Mouse (Mus musculus): ENCODE measurements around the gene Hoxd9. TPM values are rescaled to one million over a fixed set of nuclear protein-coding genes. Genes with fewer than 3 reads are reported as not detected.
A peak's percentile ranks its signal among the peaks of the same experiment; 100 is the strongest.

Hoxd9 gene
- 3.7 and 5.2 TPM in 2 replicates for total RNA-seq (2021)
- long read RNA-seq, transcript Hoxd9-201 (2 exons, 2,136 nt): major isoform, 7 of 10 reads
- long read RNA-seq, partial matches to known transcripts: 0 of 10 reads
- long read RNA-seq, other reads (novel, unspliced or antisense): 3 of 10 reads

DNA sequence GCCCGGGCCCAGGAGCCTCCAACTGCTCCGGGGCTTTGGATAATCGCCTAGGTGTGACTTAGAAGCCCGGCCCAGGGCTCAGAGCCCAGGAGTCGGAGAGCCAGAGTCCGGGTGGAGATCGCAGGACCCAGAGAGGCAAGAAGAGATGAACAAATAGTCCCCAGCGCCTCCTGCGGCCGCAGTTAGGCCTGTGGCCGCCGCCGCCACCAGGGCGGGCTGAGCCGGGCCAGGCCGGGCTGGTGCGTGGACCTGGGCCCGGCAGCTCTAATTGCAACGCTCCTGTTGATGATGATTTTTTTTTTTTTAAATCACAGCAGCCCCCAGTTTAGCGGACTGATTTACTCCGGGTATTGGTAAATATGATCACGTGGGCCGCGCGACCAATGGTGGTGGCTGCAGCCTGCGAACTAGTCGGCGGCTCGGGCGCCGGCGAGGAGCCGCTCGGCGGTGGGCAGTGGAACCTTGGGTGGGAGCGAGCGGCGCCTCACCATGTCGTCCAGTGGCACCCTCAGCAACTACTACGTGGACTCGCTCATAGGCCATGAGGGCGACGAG is at the start of gene Hoxd9:
Gene Hoxd9 (plus strand): TSS at position 161 of the 555 bp plus-strand sequence.
- peak; percentile 78 for DNase-seq

DNA sequence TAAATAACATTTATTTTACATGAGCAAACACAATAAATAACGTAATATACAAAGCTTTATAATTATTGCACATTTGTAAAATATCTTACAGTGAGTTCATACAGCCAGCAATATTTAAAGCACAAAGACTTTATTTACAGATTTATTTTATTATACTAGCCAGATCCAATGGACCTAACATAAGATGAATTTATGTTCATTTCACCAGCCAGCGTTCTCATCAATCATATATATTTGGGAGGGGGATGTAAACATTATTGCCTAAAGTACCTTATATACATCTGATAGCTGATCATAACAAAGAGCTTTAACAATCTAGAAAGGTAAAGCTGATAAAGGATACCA is 44.6 kb upstream of the Hoxd9 start:
- no peak for DNase-seq

DNA sequence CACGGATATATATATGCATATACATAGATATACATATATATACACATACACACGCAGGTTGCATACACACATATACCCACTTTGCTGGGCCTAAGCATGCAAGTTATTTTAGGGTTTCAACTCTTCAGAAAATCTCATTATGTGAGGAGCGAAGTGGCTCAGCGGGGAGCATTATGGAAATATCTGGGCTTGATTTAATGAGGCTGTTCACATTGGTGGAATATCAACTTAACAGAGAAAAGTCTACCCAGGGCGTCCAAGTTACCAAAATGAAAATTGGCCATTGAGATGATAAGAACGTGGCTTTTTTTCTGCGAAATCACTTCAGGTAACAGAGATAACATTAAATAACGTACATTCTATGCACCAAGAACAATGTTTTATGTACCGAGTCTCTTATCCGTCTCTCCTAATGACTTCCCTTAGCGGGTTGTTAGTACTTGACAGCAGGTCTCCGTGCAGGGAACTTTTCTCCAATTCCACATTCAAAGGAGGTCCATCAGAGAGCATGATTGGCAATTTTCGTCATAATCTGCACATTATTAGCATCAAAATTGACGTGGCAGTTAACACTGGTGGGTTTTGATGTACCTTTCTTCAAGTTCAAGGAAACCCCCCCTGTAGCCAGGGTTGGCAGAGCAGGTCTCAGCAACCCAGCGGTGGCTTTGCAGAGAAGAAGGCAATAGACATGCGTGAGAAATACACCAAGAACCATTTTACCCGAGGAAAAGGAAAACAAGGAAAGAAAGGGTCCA is 43.6 kb upstream of the Hoxd9 start:
- no peak for DNase-seq

DNA sequence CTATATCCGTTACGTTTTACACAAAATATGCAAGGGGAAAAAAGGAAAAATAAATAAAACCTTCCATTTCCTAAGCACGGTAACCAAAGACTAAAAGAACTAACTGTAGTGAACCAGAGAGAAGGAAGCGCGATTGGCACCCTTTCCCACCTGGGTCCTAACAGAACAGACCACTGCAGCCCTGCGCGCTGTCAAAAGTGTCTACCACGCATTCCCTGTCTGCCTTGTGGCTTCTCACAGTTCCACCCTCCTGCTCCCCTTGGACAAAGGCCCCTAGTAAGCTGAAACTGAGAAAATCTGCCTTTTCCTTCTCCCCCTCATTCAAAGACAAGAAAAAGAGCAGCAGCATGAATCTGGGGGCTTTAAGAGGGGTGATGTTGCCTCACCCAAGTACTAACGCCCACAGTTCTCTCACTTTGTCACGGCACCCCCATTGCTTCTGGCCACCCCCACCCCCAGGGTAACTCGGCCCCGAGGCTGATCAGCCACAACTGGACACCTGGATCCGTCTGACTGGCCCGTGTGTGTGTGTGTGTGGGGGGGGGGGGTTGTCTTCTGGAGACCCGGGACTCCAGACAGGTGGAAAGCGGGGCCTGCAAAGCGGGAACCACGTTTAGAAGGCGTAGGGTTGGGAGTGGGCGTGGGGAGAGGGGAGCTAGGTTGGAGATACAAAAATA is 42.6 kb upstream of the Hoxd9 start:
- DNase-seq: no peak

DNA sequence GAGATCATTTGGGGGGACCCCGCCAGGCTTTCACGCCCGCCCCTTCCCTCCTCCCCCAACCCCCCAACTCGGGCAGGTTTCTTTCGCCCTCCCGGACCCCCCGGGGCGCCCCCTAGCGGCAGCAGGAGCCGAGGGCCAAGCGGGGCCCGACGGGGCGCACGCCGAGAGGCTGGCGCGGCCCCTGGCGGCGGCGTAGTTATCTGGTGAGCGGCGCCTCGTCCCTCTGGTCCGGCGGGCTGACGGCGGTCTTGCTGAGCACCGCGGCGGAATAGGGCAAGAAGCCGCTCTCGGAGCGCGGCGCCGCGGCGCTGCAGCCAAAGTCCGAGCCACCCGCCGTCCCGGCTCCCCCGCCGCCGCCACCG is 42.1 kb upstream of the Hoxd9 start:
- peak; percentile 40 for DNase-seq

DNA sequence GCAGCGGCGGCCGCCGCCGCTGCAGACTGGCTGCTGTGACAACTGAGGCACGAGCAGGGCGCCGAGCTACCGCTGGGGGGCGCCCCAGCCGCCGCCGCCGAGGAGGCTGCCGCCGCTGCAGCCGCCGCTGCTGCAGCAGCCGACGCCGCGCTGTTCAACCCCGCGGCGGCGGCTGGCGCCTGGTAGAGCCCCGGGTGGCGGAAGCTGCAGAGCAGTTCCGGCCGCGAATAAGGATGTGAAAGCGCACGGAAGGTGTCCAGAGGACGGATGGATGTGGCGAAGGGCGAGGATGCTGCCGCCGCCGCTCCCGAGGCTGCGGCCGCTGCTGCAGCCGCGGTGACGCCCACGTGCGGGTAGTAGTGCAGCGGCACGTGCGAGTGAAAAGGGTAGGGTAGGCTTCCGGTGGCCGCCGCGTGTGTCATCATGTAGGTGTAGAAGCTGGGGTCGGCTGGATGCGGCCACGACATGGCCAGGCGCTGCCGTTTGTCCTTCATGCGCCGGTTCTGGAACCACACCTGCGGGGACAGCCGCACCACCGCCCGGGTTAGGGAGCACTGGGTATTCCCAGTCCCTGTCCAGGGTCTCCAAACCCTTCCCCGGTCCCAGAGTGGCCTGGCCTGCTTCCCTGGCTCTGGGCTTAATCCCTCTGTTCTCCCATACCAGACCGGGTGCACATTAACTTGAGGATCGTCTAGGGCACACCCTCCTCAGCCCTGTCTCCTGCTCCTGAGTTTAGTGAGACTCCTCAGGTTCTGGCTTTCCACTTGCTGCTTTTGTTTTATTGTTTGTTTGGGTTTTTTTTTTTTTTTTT is 41.5 kb upstream of the Hoxd9 start:
- no peak for DNase-seq

DNA sequence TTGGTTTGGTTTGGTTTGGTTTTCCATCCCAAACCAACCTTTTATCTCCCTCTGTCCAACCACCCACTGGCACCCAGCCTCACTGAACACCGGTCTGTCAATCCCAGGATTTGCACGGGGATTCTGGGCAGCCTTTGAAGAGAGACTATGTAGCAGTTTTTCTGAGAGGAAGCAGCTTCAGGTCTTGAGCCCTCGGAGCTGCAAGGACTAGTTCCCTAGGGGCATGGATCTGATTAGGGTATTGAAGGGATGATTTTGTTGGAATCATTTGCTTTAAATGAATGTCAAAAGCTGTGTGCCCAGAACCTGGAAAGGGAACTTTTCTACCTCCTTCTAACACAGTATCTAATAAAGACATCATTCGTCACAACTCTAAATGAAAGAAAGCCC is 40.9 kb upstream of the Hoxd9 start:
- no peak for DNase-seq

DNA sequence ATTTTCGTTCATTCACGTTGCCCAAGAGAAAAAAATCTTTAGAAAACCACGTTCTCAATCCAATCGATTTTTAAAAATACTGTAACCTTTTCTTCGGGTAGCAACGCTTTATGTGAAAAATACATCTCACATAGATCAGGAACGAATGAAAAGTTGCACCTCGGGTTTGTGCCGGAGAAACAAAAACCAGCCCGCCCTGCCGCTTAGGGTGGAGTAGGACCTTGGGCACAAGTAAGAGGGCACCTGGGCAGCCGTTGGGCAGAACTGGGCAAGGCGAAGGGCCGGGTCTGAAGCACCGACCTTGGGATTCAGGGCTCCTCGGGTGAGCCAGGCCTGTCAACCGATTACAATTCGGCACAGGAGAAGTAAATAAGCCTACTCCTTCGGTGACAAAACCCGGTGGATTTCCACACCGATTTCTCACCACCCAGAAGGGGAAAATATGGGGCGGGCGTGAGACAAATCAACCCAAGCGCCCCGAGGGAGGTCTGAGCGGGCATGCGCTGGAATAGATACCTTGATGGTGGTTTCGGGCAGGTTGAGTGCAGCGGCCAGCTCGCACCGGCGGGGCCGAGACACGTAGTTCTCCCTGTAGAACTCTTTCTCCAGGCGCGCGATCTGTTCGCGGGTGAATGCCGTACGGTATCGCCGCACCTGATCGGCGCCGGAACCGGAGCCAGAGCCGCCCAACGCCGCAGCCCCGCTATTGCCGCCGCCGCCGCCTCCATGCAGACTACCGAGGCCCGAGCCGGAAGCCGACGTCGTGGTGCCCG is 40.1 kb upstream of the Hoxd9 start:
- DNase-seq: no peak

DNA sequence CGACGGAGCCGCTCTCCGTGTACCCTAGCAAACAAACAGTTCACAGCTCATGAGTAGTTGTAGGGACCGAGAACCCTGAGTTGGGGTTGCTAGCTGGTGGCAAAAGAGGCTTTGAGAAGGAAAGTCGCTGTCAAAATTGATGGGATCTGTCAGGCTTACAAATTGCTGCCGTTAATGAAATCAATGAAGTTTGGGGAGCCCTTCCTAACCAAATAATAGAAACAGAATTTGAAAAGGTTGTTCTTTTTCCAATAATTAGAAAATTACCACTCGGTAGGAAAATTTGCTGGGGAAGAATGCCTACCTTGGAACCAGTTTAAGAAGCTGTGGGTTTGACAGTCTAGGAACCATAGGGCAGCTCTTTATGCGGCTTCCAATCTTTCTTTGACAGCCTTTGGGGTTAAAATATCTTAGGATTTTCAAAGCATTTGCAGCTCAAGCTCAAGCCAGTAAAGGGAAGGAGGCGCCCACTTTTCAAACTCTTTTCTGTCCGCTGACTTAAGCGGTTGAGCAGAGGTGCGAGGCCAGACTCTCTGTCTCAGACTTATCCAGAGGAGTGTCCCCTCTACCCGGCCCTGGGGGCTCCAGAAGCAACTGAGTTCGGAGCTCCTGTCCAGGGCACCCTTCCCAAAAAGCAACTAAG is 39.4 kb upstream of the Hoxd9 start:
- no peak for DNase-seq

DNA sequence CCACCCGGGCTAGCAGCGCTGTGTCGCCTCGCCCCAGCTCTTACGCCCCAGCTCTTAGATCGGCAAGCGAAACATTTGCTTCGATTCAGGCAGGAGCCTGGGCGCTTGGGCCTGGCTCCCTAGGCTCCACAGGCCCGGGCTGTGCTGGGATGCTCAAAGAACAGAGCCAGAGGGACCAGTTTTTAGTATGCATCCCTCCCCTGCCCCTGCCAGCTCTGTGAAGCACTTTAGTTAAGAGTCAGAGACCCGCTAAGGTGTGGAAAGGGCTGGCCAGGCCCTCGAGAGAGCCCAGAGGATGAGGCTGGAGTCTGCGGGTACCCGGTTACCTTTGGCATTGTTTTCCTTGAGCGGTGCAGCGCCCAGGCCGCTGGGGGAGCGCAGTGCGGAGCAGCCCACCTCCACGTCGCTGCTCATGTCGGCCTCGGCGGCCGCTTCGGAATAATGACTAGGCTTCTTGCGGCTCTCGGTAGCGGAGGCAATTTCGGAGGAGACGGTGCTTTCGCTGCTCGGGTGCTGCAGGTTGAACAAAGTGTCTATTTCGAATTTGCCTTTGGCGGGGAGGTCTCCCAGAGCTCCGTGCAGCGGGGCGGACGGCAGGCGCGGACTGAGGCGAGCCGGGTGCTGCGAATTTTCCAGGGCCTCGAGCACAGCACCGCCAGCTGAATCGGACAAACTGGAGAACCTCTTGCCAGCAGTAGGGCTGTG is 38.7 kb upstream of the Hoxd9 start:
- DNase-seq: no peak

DNA sequence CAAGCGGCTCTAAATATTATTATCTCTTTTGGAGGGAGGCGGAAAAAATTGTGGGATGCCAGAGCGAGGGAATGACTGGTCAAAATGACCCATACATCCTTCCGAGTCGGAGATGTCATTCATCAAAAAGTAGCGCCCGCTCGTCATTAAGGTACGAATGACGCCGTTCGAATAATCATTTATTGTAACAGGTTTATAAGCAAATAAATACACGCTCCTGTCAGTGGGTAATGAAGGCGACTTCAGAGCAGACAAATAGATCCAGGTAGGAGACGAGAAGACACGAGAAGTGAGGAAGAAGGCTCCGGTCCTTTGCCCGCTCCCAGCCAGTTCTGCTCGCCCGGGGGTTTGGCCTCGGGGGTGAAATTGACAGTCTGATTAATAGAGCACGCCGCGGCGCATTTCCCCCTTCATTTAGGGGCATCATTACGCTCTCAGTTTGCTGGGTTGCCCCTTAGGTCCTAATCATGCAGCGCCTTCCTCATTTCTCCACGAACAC is 38.0 kb upstream of the Hoxd9 start, which contains the start of gene Evx2:
Gene Evx2 (minus strand): TSS at position 51 of the 499 bp plus-strand sequence.
- DNase-seq: no peak

DNA sequence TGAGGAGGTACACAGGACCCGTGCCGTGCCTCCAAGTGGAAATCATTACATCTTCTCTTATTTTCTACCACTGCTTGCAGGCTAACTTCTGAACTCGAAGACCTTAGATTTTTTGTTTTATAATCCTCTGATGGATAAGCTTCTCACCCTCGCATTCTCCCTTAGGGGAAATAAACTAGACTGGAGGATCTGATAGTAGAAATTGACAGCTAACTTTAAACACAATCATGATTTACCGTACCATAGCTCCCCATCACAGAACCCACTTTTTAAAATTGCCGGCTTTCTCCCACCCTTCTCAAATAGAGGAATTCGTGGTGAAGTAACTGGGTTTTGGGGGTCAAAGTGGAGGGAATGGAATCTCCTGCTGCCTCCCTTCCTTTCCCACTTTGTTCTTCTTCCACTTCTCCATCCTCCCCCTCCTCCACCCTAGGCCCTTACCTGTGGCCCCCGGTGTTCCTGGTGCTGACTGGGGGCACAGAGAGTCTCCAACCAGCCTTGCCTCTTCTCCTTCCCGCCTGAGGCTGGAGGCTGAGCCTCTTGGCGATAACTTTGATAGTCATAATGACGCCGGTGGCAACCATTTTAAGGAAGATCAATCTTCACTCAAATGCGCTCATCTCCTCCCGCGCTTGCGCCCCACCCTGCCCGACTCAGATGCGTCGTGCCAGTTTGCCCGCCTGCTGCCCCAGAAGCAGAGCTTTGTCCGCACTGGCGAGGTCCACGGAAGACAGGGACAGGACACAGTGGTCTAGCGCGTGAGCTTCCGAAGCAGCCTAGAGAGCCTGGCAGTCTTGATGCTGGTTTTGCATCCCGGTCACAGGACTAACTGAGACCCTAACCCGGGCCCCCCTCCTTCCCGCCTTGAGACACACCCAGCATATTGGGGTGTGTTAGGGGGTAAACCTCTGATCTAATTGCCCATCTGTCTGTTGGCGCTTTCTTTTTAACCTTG is 36.8 kb upstream of the Hoxd9 start:
- DNase-seq: no peak

DNA sequence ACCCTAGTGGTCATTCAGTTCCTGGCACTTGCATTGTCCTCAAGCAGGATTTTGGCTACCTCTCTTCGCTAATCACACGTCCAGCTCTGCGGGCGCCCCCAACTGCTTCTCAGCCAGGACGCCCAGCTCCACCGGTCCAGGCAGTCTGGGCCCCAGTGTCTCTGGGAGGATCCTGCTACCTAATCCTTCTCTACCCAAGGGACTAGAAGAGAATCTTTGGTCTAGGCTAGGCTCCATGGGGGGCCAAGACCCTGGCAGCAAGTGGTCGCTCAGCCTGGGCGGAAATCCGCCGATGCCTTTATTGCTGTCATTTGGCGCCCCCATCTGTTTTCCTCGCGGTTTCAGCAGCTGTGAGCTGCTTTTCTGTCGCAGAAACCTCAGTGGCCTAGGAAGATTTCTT is 35.8 kb upstream of the Hoxd9 start:
- DNase-seq: no peak

DNA sequence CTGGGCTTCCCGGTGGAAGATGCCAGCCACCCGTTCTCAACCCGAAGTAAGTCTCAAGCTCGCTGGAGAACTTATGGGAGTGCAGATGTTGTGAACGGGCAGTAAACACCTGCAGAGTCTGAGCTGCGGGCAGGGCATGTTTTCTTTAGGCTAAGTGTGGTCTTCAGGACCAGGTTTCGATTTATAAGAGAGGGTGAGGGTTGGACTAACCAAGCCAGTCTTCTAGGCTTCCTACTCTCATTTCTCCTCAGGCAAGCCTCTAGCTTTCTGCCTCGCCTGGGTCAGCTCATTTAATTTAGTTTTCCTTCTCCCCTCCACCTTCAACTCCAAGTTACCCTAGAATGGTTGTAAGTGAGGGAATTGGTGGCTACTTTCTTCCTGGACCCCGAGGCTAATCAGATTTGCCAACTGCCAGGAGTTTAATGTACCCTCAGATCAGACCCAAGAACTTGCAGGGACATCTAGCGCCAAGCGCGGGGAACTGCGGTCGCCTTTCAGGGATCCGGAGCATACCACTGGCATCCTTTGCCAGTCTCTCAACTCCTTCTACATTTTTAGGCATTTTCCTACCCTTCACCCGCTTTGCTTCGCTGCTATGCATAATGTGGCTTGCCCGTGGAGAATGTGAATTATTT is 34.1 kb upstream of the Hoxd9 start:
- DNase-seq: peak; percentile 55

DNA sequence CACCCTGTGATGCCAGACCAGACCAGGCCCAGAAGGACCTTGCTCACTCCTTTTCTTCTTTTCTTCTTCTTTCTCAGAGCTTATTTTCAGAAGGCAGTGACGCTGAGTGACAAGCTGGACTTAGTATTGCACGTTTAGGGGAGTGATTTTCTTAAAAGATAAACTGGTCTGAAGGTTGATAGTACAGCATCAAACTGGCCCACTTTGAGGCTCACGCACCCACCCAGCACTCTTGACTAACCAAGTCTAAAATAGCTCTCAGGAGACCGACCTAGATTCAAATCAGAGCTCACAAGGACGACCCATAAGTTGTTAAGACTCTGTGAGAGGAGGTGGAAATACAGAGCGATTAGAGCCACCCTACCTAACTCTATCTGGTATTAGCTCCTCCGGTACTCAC is 31.1 kb upstream of the Hoxd9 start:
- no peak for DNase-seq

DNA sequence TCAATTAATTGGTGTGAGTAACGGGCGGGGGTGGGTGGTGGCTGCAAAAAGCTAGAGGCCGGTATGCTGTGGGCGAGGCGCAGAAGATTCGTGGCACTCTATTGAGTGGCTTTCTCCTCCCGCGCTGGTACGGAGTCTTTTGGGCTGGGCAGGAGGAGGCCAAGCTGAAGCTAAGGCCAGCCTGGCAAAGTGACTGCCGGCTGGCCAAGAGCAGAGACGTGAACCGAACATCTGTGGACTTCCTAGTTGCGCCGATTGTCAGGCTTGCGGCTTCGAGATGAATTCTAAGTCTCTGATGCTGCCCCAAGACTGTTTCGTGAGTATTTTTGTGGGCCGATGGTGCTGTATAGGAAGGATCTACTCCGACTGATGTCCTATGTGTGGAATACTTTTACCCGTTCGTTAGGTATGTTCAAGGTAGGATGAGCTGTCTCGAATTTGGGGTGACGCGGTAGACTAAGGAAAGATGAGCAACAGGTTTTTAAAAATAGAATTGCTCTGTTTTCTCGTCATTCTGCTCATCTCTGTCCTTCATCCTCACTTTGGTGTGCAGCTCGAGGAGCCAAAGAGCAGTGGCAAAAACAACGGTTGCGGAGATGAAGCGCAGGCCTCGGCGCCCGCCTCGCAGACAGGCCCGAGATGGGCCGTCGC is 30.2 kb upstream of the Hoxd9 start:
- DNase-seq: no peak

DNA sequence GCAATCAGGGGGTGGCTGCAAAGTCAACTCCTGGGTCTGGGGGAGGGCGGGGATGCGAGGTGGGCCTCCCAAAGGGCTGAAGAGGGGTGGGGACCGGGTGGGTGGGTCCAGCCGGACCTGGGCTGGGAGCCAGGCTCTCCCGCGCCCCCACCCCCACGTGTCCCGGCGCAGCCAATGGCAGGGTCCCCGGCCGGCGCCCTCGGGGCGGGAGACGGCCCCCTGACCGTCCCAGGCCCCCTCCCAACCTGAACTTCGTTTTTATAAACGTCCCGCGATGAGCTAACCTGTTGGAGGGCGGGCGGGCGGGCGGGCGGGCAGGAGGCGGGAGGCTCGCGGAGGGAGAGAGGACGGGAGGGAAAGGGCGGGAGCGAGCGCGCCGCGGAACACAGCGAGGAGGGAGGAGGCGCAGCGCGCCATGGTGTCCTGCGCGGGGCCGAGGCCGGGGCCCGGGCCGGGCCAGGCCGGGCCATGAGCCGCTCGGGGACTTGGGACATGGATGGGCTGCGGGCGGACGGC is 29.6 kb upstream of the Hoxd9 start, which contains the start of gene Hoxd13:
Gene Hoxd13 (plus strand): TSS at position 469 of the 516 bp plus-strand sequence.
- DNase-seq: no peak
